Mouse (Mus musculus) megakaryocyte, embryonic 14.5 days (primary cell): Measurements from ENCODE around the gene Oca2.

Experiments
- FLI1 ChIP-seq: IDR thresholded peaks from 2 replicates; pipeline ENCODE4 v1.6.1; 2012; ENCODE audit warnings: low read length, inconsistent platforms, mixed read lengths
- GATA1 ChIP-seq: IDR thresholded peaks from 3 replicates; pipeline ENCODE4 v1.6.1; 2012; ENCODE audit warnings: mixed read lengths, low read length, inconsistent platforms, borderline replicate concordance

DNA sequence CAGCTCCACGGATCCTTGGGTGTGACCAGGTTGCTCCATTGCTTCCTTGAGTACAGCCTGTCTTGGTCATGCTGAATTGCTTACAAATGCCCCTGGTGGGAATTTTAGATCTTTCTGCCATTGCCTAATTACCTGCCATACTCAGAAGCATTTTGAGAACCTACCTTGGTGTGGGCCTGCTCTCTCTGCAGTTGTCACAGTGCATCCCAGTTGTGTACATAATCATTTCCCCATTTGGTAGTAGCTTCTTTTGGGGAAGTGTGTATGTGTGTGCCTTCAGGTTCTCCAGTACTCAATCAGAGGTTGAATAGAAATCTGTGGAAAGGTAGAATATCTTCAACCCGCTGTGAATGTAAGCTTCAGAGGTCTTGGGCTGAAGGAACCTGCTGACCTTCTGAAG is 36.3 kb upstream of the Oca2 start:
- TF ChIP-seq GATA1 = no peak
- no peak for TF ChIP-seq FLI1
